Mouse (Mus musculus) embryonic facial prominence, embryonic 12.5 days (tissue): Measurements from ENCODE around the gene Tut4. TPM values are rescaled to one million over a fixed set of nuclear protein-coding genes. Genes with fewer than 3 reads are reported as not detected.

Experiments used
- ATAC-seq: fragments of 200-750 bp; cut with Nextera tagmentation; 2 replicates; pipeline ENCODE4 v1.8.0; 2017; ENCODE audit not compliant: insufficient number of reproducible peaks, insufficient read depth, low FRiP score, low TSS enrichment
- H3K27ac ChIP-seq: fragments of 300-500 bp; sonication (generic); 2 replicates; pipeline ENCODE4 v1.5.1; 2016; ENCODE audit warnings: mild to moderate bottlenecking
- H3K27me3 ChIP-seq: fragments of 300-500 bp; sonication (generic); 2 replicates; pipeline ENCODE4 v1.6.1; 2016; ENCODE audit warnings: mild to moderate bottlenecking, moderate library complexity
- H3K36me3 ChIP-seq: fragments of 300-500 bp; sonication (generic); 2 replicates; pipeline ENCODE4 v1.6.1; 2016; ENCODE audit warnings: mild to moderate bottlenecking
- H3K4me1 ChIP-seq: fragments of 300-500 bp; sonication (generic); 2 replicates; pipeline ENCODE4 v1.6.1; 2016
- H3K4me2 ChIP-seq: fragments of 300-500 bp; sonication (generic); replicated peaks from 2 replicates; pipeline ENCODE4 v1.6.1; 2016; ENCODE audit warnings: mild to moderate bottlenecking, moderate library complexity
- H3K4me3 ChIP-seq: fragments of 300-500 bp; sonication (generic); 2 replicates; pipeline ENCODE4 v1.5.1; 2016; ENCODE audit warnings: mild to moderate bottlenecking
- H3K9ac ChIP-seq: fragments of 300-500 bp; sonication (generic); 2 replicates; pipeline ENCODE4 v1.6.1; 2016; ENCODE audit warnings: mild to moderate bottlenecking, moderate library complexity
- H3K9me3 ChIP-seq: fragments of 300-500 bp; sonication (generic); 2 replicates; pipeline ENCODE4 v1.6.1; 2016; ENCODE audit warnings: mild to moderate bottlenecking, moderate library complexity
- WGBS: fragments of 180-500 bp; shearing (Covaris S2); methylation state at CpG from one replicate; pipeline ENCODE4 v1.1.7; 2016; 5-methylcytosine and 5-hydroxymethylcytosine counted together
- polyA plus RNA-seq: library from polyadenylated mRNA; unstranded; fragments of >200 nt; fragmentation: Nextera tagmentation; extraction: Ambion mirVana; gene quantifications from 2 replicates; pipeline ENCODE4 v1.2.1, GENCODE M21; 2016

Tut4 gene
- polyA plus RNA-seq, 1 experiment from 2014 or later, result 140 TPM

GRCm38 (mm10) chr4:108565026-108565425 lies 105.8 kb downstream of the Tut4 start:
- Histone ChIP-seq H3K4me2 (no peak overlapping the region), H3K4me1 (no peaks in the 10 kb centered on the region), H3K36me3 (peaks cover 80% of the 10 kb centered on the region), H3K9me3 (no peaks in the 10 kb centered on the region), H3K9ac (no peak overlapping the region), H3K27me3 (no peaks in the 10 kb centered on the region), H3K27ac (no peak overlapping the region), H3K4me3 (no peak overlapping the region)
- WGBS, result 81% methylated on average over 1 of the region's 1 CpGs
- no peak for ATAC-seq

GRCm38 (mm10) chr4:108572644-108573043 lies 113.4 kb downstream of the Tut4 start:
- peaks cover 6% of the 10 kb centered on the region for H3K4me1 ChIP-seq
- H3K4me3 ChIP-seq, result no peak overlapping the region
- H3K9me3 ChIP-seq, result no peaks in the 10 kb centered on the region
- WGBS, result 98% methylated on average over 3 of the region's 3 CpGs
- ATAC-seq, result no peak
- H3K36me3 ChIP-seq, result peaks cover 55% of the 10 kb centered on the region
- no peak overlapping the region for H3K27ac ChIP-seq
- no peak overlapping the region for H3K9ac ChIP-seq
- no peaks in the 10 kb centered on the region for H3K27me3 ChIP-seq
- H3K4me2 ChIP-seq, result no peak overlapping the region

GRCm38 (mm10) chr4:108578840-108579742 lies 119.9 kb downstream of the Tut4 start, which contains the start of the genes Prpf38a and Orc1:
Prpf38a (minus strand) TSS chr4:108579336.
Orc1 (plus strand) TSS chr4:108579423.
- peak; percentile 94 for ATAC-seq
- Histone ChIP-seq H3K4me3 (peak within 1 kb of the TSS; percentile 85), H3K4me2 (peak within 1 kb of the TSS; percentile 83), H3K9me3 (no peaks in the 10 kb centered on the region), H3K4me1 (peaks cover 21% of the 10 kb centered on the region), H3K27me3 (no peaks in the 10 kb centered on the region), H3K36me3 (peaks cover 11% of the 10 kb centered on the region), H3K9ac (peak within 1 kb of the TSS; percentile 71), H3K27ac (peak within 1 kb of the TSS; percentile 74)
- WGBS, result under 1% methylated on average over 64 of the region's 64 CpGs

- Histone ChIP-seq H3K36me3 (peaks cover 7% of the 10 kb centered on the region), H3K4me1 (peaks cover 21% of the 10 kb centered on the region), H3K27me3 (no peaks in the 10 kb centered on the region), H3K4me3 (peak overlapping the region; percentile 85), H3K27ac (peak overlapping the region; percentile 73), H3K9ac (peak overlapping the region; percentile 71), H3K9me3 (no peaks in the 10 kb centered on the region), H3K4me2 (peak overlapping the region; percentile 80)
- WGBS, result 2% methylated on average over 16 of the region's 16 CpGs
- ATAC-seq, result no peak
Measured at GRCm38 (mm10) chr4:108579743-108580411, 120.7 kb downstream of the Tut4 start.

- ATAC-seq, result no peak
Measured at GRCm38 (mm10) chr4:108593376-108593775, 134.2 kb downstream of the Tut4 start.

GRCm38 (mm10) chr4:108595785-108596184 lies 136.6 kb downstream of the Tut4 start:
- no peak overlapping the region for H3K27ac ChIP-seq
- no peaks in the 10 kb centered on the region for H3K9me3 ChIP-seq
- WGBS, result 83% methylated on average over 1 of the region's 1 CpGs
- no peaks in the 10 kb centered on the region for H3K4me1 ChIP-seq
- ATAC-seq, result no peak
- no peak overlapping the region for H3K4me3 ChIP-seq
- peaks cover 25% of the 10 kb centered on the region; the same call in 1 of the 2 replicates for H3K36me3 ChIP-seq
- no peaks in the 10 kb centered on the region for H3K27me3 ChIP-seq
- H3K4me2 ChIP-seq, result no peak overlapping the region
- H3K9ac ChIP-seq, result no peak overlapping the region

More at GRCm38 (mm10) chr4:108593376-108593775, 134.2 kb downstream of the Tut4 start:
- Histone ChIP-seq H3K27ac (no peak overlapping the region), H3K4me3 (no peak overlapping the region), H3K9ac (no peak overlapping the region), H3K4me1 (no peaks in the 10 kb centered on the region), H3K27me3 (no peaks in the 10 kb centered on the region), H3K9me3 (no peaks in the 10 kb centered on the region), H3K36me3 (peaks cover 16% of the 10 kb centered on the region; the same call in 1 of the 2 replicates), H3K4me2 (no peak overlapping the region)
- WGBS, result 90% methylated on average over 2 of the region's 2 CpGs

GRCm38 (mm10) chr4:108598306-108598705 lies 139.1 kb downstream of the Tut4 start:
- peaks cover 33% of the 10 kb centered on the region for H3K36me3 ChIP-seq
- 86% methylated on average over 4 of the region's 4 CpGs for WGBS
- H3K4me2 ChIP-seq, result no peak overlapping the region
- H3K27ac ChIP-seq, result no peak overlapping the region
- no peak overlapping the region for H3K9ac ChIP-seq
- H3K4me1 ChIP-seq, result no peaks in the 10 kb centered on the region
- H3K27me3 ChIP-seq, result no peaks in the 10 kb centered on the region
- no peak overlapping the region for H3K4me3 ChIP-seq
- ATAC-seq, result no peak
- H3K9me3 ChIP-seq, result no peaks in the 10 kb centered on the region

GRCm38 (mm10) chr4:108601870-108602269 lies 142.6 kb downstream of the Tut4 start:
- Histone ChIP-seq H3K27ac (no peak overlapping the region), H3K9me3 (no peaks in the 10 kb centered on the region), H3K27me3 (no peaks in the 10 kb centered on the region), H3K4me1 (no peaks in the 10 kb centered on the region), H3K9ac (no peak overlapping the region), H3K4me3 (no peak overlapping the region), H3K36me3 (peaks cover 62% of the 10 kb centered on the region), H3K4me2 (no peak overlapping the region)
- ATAC-seq, result no peak
- 97% methylated on average over 7 of the region's 7 CpGs for WGBS

GRCm38 (mm10) chr4:108608651-108609050 lies 149.4 kb downstream of the Tut4 start:
- H3K9ac ChIP-seq, result no peak overlapping the region
- no peak overlapping the region for H3K27ac ChIP-seq
- no peaks in the 10 kb centered on the region for H3K27me3 ChIP-seq
- no peaks in the 10 kb centered on the region for H3K9me3 ChIP-seq
- 93% methylated on average over 3 of the region's 3 CpGs for WGBS
- no peak for ATAC-seq
- H3K36me3 ChIP-seq, result peaks cover 32% of the 10 kb centered on the region
- no peak overlapping the region for H3K4me3 ChIP-seq
- no peak overlapping the region for H3K4me2 ChIP-seq
- H3K4me1 ChIP-seq, result no peaks in the 10 kb centered on the region
